Mouse (Mus musculus) small intestine, adult 2 months (tissue): ENCODE measurements around the gene Myl6. TPM values are rescaled to one million over a fixed set of nuclear protein-coding genes. Genes with fewer than 3 reads are reported as not detected.
"Not testable (repeated sequence)": the region's sequence is repeated elsewhere in the genome, so short reads cannot be mapped to it uniquely, and the experiment has no call there.

Experiments
- H3K27ac ChIP-seq: fragments of 200-500 bp; 2 replicates; pipeline ENCODE4 v1.5.1; 2012; ENCODE audit warnings: low read depth, low read length, control low read depth, inconsistent platforms; ENCODE audit not compliant: insufficient read depth
- H3K27me3 ChIP-seq: fragments of 200-500 bp; 2 replicates; pipeline ENCODE4 v1.6.1; 2012; ENCODE audit warnings: mild to moderate bottlenecking, moderate library complexity, low read length, inconsistent platforms; ENCODE audit not compliant: control insufficient read depth, insufficient read depth
- H3K36me3 ChIP-seq: fragments of 200-500 bp; 2 replicates; pipeline ENCODE4 v1.6.1; 2012; ENCODE audit warnings: mild to moderate bottlenecking, low read length, control low read depth, inconsistent platforms; ENCODE audit not compliant: control insufficient read depth, insufficient read depth
- H3K4me1 ChIP-seq: fragments of 200-500 bp; 2 replicates; pipeline ENCODE4 v1.6.1; 2012; ENCODE audit warnings: low read length, inconsistent platforms, mixed read lengths; ENCODE audit not compliant: control insufficient read depth, insufficient read depth, insufficient read length
- H3K4me3 ChIP-seq: fragments of 200-500 bp; 2 replicates; pipeline ENCODE4 v1.5.1; 2012; ENCODE audit warnings: low read depth, mild to moderate bottlenecking, control low read depth, inconsistent platforms, low read length, moderate library complexity
- CTCF ChIP-seq: fragments of 200-500 bp; IDR thresholded peaks from 2 replicates; pipeline ENCODE4 v1.5.1; 2012; ENCODE audit warnings: low read depth, mild to moderate bottlenecking, control low read depth, inconsistent platforms, low read length, moderate library complexity, mixed read lengths; ENCODE audit not compliant: insufficient replicate concordance, insufficient read length; ENCODE audit errors: extremely low read depth
- POLR2A ChIP-seq: fragments of 200-500 bp; IDR thresholded peaks from 2 replicates; pipeline ENCODE4 v1.6.1; 2012; ENCODE audit warnings: low read depth, mild to moderate bottlenecking, control low read depth, inconsistent platforms, low read length, moderate library complexity
- WGBS: fragments of 180-500 bp; shearing (Covaris S2); methylation state at CpG from one replicate; pipeline ENCODE4 v1.1.7; 2018; 5-methylcytosine and 5-hydroxymethylcytosine counted together
- polyA plus RNA-seq: library from polyadenylated mRNA; depleted of rRNA; stranded (reverse); fragments of >200 nt; gene quantifications from 2 replicates; pipeline ENCODE4 v1.2.3, GENCODE M21; 2012

Gene Myl6
- polyA plus RNA-seq, 1 experiment: 749 TPM

DNA sequence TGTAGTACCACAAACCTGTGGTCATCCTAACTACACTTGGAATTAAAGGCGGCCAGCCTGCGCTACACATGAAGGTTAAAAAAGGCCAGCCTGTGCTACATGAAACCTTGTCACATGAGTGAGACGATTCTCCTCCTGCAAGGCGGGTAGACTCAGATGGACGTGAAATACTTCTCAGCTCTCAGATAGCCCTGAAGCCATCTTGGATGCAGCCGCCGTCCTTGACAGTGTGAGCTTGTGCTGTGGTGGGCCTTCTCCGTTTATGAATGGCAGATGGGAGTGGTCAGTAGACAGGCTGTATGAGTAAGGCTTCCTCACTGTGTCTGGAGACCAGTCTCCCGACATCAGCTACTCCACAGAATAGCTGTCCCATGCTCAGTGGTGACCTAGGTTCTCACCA is 15.3 kb upstream of the Myl6 start:
- WGBS: 84% methylated on average over 9 of the region's 9 CpGs

DNA sequence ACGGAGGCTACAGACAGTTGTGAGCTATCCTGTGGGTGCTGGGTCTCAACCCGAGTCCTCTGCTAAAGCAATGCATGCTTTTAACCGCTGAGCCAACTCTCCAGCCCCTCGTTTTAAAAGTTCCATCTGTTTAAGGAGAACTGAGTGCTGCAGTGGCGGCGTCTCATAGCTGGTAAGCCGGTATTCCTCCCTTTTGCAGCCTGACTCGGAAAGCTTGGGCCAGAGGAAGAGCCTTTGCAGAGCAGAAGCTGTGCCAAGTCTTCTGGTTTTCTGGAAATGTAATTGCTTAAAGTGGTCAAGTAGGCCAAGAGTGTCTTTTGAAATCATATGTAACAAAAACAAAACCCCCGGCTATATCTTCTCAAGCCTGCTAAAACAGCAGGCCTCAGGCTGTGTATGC is 14.3 kb upstream of the Myl6 start:
- Histone ChIP-seq H3K4me1 (peaks cover 7% of the 10 kb centered on the region), H3K27me3 (no peaks in the 10 kb centered on the region), H3K4me3 (no peak overlapping the region), H3K36me3 (peaks cover 17% of the 10 kb centered on the region), H3K27ac (no peak overlapping the region)
- WGBS: 73% methylated on average over 9 of the region's 9 CpGs
- no peak for TF ChIP-seq CTCF
- no peak for TF ChIP-seq POLR2A

More for the DNA sequence above, 15.3 kb upstream of the Myl6 start:
- Histone ChIP-seq H3K4me3 (no peak overlapping the region), H3K27ac (no peak overlapping the region), H3K4me1 (peaks cover 7% of the 10 kb centered on the region), H3K27me3 (no peaks in the 10 kb centered on the region), H3K36me3 (peaks cover 21% of the 10 kb centered on the region)
- no peak for TF ChIP-seq POLR2A
- TF ChIP-seq CTCF: no peak

- Histone ChIP-seq H3K36me3 (peaks cover 7% of the 10 kb centered on the region), H3K27me3 (no peaks in the 10 kb centered on the region), H3K4me3 (no peak overlapping the region), H3K27ac (no peak overlapping the region), H3K4me1 (peaks cover 13% of the 10 kb centered on the region)
- TF ChIP-seq CTCF: no peak
- no peak for TF ChIP-seq POLR2A
- 98% methylated on average over 14 of the region's 14 CpGs for WGBS
Measured at GRCm38 (mm10) chr10:128505974-128506373, 12.0 kb upstream of the Myl6 start.

GRCm38 (mm10) chr10:128505371-128505667 is 11.4 kb upstream of the Myl6 start:
- not testable (repeated sequence) for H3K36me3 ChIP-seq, H3K27me3 ChIP-seq, H3K27ac ChIP-seq, H3K4me3 ChIP-seq
- WGBS: 81% methylated on average over 5 of the region's 5 CpGs
- peaks cover 13% of the 10 kb centered on the region for H3K4me1 ChIP-seq

GRCm38 (mm10) chr10:128504641-128505370 is 10.9 kb upstream of the Myl6 start:
- H3K36me3 ChIP-seq: 0 out of 2 replicates have a peak, but pooled peaks cover under 1% of the 10 kb centered on the region
- no peak overlapping the region for H3K4me3 ChIP-seq
- no peaks in the 10 kb centered on the region for H3K27me3 ChIP-seq
- peak overlapping the region; percentile 5; the same call in 1 of the 2 replicates for H3K27ac ChIP-seq
- TF ChIP-seq POLR2A (no peak), CTCF (no peak)
- WGBS: 36% methylated on average over 9 of the region's 9 CpGs
- H3K4me1 ChIP-seq: peaks cover 13% of the 10 kb centered on the region

GRCm38 (mm10) chr10:128504012-128504411 is 10.1 kb upstream of the Myl6 start:
- H3K27me3 ChIP-seq: no peaks in the 10 kb centered on the region
- H3K36me3 ChIP-seq: no peaks in the 10 kb centered on the region
- H3K4me1 ChIP-seq: peaks cover 13% of the 10 kb centered on the region
- 28% methylated on average over 3 of the region's 3 CpGs for WGBS
- H3K4me3 ChIP-seq: no peak overlapping the region
- H3K27ac ChIP-seq: 0 out of 2 replicates have a peak overlapping the region, but pooled peaks have one; percentile 5
- TF ChIP-seq POLR2A: no peak
- no peak for TF ChIP-seq CTCF

DNA sequence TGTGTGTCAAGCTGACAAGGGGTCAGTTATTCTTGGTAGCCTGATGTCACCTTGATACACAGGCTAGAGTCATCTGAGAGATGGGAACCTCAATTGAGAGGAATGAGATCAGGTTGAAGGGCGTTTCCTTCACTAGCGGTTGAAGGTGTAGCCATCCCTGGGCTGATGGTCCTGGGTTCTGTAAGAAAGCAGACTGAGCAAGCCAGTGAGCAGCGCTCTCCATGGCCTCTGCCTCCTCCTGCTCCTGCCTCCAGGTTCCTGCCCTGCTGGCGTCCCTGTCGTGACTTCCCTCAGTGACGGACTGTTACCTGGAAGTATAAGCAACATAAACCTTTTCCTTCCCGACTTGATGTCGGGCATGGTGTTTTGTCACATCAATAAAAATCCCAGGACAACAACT is 9.6 kb upstream of the Myl6 start:
- 82% methylated on average over 8 of the region's 8 CpGs for WGBS
- Histone ChIP-seq H3K4me3 (no peak overlapping the region), H3K27me3 (no peaks in the 10 kb centered on the region), H3K4me1 (peaks cover 13% of the 10 kb centered on the region), H3K27ac (no peak overlapping the region), H3K36me3 (no peaks in the 10 kb centered on the region)
- TF ChIP-seq CTCF (no peak), POLR2A (no peak)

DNA sequence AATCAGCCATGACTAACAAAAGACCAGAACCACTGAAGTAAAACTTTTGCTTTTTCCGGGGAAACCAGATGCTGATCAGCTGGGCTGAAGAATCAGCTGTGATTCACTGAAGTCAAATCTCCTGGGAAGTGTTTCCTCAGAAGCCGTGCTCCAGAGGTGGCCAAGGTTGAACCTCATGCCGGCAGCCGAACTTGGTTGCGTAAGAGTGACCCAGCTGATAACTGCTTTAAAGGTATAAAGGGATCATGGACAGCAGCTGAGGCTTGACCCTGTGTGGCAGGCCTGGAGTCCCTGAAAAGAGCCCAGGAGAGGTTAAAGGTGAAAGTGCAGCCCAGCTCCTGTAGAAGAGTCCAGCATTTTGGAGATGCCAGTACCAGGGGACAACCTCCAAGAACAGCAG is 8.4 kb upstream of the Myl6 start:
- TF ChIP-seq CTCF (no peak), POLR2A (no peak)
- H3K27ac ChIP-seq: peak overlapping the region; percentile 66
- H3K4me1 ChIP-seq: peaks cover 13% of the 10 kb centered on the region
- no peaks in the 10 kb centered on the region for H3K27me3 ChIP-seq
- no peaks in the 10 kb centered on the region for H3K36me3 ChIP-seq
- WGBS: 20% methylated on average over 5 of the region's 5 CpGs
- H3K4me3 ChIP-seq: no peak overlapping the region
